In genomic region chr11:55682351-55682961, GRCm38 (mm10) we compare ENCODE assay signal across 9 mouse cellular contexts.
DNase-seq lines count a peak whose midpoint lies in the region; ATAC-seq and TF ChIP-seq lines count a peak whose summit lies in the region.
"Had no signal": no experiment of that assay in that cellular context is flagged by ENCODE, and none has a peak within 500 bp of the region (broad histone marks: within the 10 kb centered on the region; RNA-seq: fewer than 3 reads in every experiment).

No protein-coding gene starts in this region.

- WGBS in hindbrain, embryonic 15.5 days, result 24% methylated on average over 10 of the region's 10 CpGs
- WGBS in hindbrain, embryonic 13.5 days, result 22% methylated on average over 10 of the region's 10 CpGs

- no peaks in the 10 kb centered on the region for H3K27me3 ChIP-seq in hindbrain, embryonic 15.5 days
- no peaks in the 10 kb centered on the region for H3K27me3 ChIP-seq in hindbrain, embryonic 13.5 days
- H3K27me3 ChIP-seq: limb, embryonic 12.5 days had no signal

- H3K4me3 ChIP-seq in hindbrain, embryonic 15.5 days, result no peak overlapping the region
- H3K4me3 ChIP-seq in hindbrain, embryonic 13.5 days, result no peak overlapping the region
- no peak overlapping the region for H3K4me3 ChIP-seq in ES-E14 (ENCODE audit: insufficient read depth in 1 of 2, low read depth in 1 of 2, low read length in 2 of 2, poor library complexity in 1 of 2, severe bottlenecking in 1 of 2)
- H3K4me3 ChIP-seq in gastrocnemius, adult 2 months, result no peak overlapping the region
- H3K4me3 ChIP-seq: limb, embryonic 12.5 days had no signal

- intact Hi-C loops in gastrocnemius, adult 2 months (cut with DNase I), result no loop called here

- H3K4me2 ChIP-seq in hindbrain, embryonic 15.5 days, result 0 out of 2 replicates have a peak overlapping the region, but pooled peaks have one; percentile 67
- H3K4me2 ChIP-seq in hindbrain, embryonic 13.5 days, result no peak overlapping the region
- H3K4me2 ChIP-seq: limb, embryonic 12.5 days had no signal

- H3K4me1 ChIP-seq in hindbrain, embryonic 15.5 days (replicated peaks), result peaks cover 13% of the 10 kb centered on the region
- H3K4me1 ChIP-seq in hindbrain, embryonic 13.5 days (replicated peaks), result peaks cover 42% of the 10 kb centered on the region
- peaks cover 5 to 12% of the 10 kb centered on the region in 2 experiments; a peak in 3 of 4 replicates for H3K4me1 ChIP-seq in ES-E14 (ENCODE audit: control insufficient read depth in 2 of 2, insufficient read depth in 2 of 2, low read length in 2 of 2, poor library complexity in 1 of 2)
- H3K4me1 ChIP-seq: limb, embryonic 12.5 days had no signal

- peak; percentile 8 for DNase-seq in 3T3-L1 (ENCODE audit: low read depth, low spot score)
- DNase-seq in ES-E14 (ENCODE audit: low read depth, low spot score), result peak; percentile 42
- DNase-seq in hindlimb bud, embryonic 11.5 days (ENCODE audit: extremely low spot score, low read depth, low spot score), result peak; percentile 1
- no peak for DNase-seq in gastrocnemius, adult 2 months
- DNase-seq in urinary bladder, postnatal 10 days (ENCODE audit: low spot score), result no peak
- DNase-seq: cerebellum, postnatal 36 days had no signal

- no peak for ATAC-seq in hindbrain, embryonic 15.5 days (ENCODE audit: low FRiP score, low read depth)
- ATAC-seq in hindbrain, embryonic 13.5 days (ENCODE audit: low FRiP score), result no peak

- H3K9ac ChIP-seq in hindbrain, embryonic 15.5 days, result no peak overlapping the region
- no peak overlapping the region for H3K9ac ChIP-seq in hindbrain, embryonic 13.5 days
- H3K9ac ChIP-seq in ES-E14 (ENCODE audit: insufficient read depth, low read depth, low read length, poor library complexity, severe bottlenecking), result no peak overlapping the region
- H3K9ac ChIP-seq: limb, embryonic 12.5 days had no signal

- in situ Hi-C loops in ES-E14 (cut with MboI; ENCODE audit: low sequenced_read_pairs in 2 of 2, unreplicated experiment in 2 of 2), result no loop called here

- no peaks in the 10 kb centered on the region for H3K9me3 ChIP-seq in hindbrain, embryonic 15.5 days
- H3K9me3 ChIP-seq in hindbrain, embryonic 13.5 days, result no peaks in the 10 kb centered on the region
- no peaks in the 10 kb centered on the region for H3K9me3 ChIP-seq in ES-E14 (ENCODE audit: control insufficient read depth, insufficient read depth, low read depth, low read length)
- H3K9me3 ChIP-seq: limb, embryonic 12.5 days had no signal

- H3K36me3 ChIP-seq in hindbrain, embryonic 15.5 days, result no peaks in the 10 kb centered on the region
- no peaks in the 10 kb centered on the region for H3K36me3 ChIP-seq in hindbrain, embryonic 13.5 days
- no peaks in the 10 kb centered on the region for H3K36me3 ChIP-seq in ES-E14 (ENCODE audit: control insufficient read depth, insufficient read depth, low read length, poor library complexity, severe bottlenecking)
- H3K36me3 ChIP-seq: limb, embryonic 12.5 days had no signal

- no peak overlapping the region for H3K27ac ChIP-seq in hindbrain, embryonic 15.5 days (replicated peaks)
- no peak overlapping the region for H3K27ac ChIP-seq in hindbrain, embryonic 13.5 days
- no peak overlapping the region for H3K27ac ChIP-seq in ES-E14 (ENCODE audit: insufficient read depth, low read depth, low read length, poor library complexity, severe bottlenecking)
- H3K27ac ChIP-seq in gastrocnemius, adult 2 months, result no peak overlapping the region
- H3K27ac ChIP-seq: limb, embryonic 12.5 days had no signal

- no peak for TF ChIP-seq CTCF in gastrocnemius, adult 2 months (IDR thresholded peaks at IDR 0.05)

TF ChIP-seq in ES-E14, 5 proteins besides CTCF, POLR2A, EP300 and RAD21:
- TF ChIP-seq ZC3H11A (IDR thresholded peaks at IDR 0.05; ENCODE audit: borderline replicate concordance, low read depth, low read length) (no peak), MAFK (IDR thresholded peaks at IDR 0.05; ENCODE audit: insufficient read depth, low read depth, low read length) (no peak), ZNF384 (IDR thresholded peaks at IDR 0.05; ENCODE audit: low read depth, low read length) (no peak), HCFC1 (IDR thresholded peaks at IDR 0.05; ENCODE audit: borderline replicate concordance, insufficient read depth, low read length) (no peak), CHD2 (IDR thresholded peaks at IDR 0.05; ENCODE audit: low read depth, low read length) (no peak)

Comparison
In these comparisons a context has a peak if more than half of its experiments do, and no peak if none do; other contexts are left out.
1. DNase-seq: peak in 3T3-L1 (single experiment), ES-E14 (single experiment) and hindlimb bud, embryonic 11.5 days (single experiment); none in gastrocnemius, adult 2 months (single experiment) and urinary bladder, postnatal 10 days (single experiment).